Mouse (Mus musculus): Measurements from ENCODE around the gene Abhd15.

DNA sequence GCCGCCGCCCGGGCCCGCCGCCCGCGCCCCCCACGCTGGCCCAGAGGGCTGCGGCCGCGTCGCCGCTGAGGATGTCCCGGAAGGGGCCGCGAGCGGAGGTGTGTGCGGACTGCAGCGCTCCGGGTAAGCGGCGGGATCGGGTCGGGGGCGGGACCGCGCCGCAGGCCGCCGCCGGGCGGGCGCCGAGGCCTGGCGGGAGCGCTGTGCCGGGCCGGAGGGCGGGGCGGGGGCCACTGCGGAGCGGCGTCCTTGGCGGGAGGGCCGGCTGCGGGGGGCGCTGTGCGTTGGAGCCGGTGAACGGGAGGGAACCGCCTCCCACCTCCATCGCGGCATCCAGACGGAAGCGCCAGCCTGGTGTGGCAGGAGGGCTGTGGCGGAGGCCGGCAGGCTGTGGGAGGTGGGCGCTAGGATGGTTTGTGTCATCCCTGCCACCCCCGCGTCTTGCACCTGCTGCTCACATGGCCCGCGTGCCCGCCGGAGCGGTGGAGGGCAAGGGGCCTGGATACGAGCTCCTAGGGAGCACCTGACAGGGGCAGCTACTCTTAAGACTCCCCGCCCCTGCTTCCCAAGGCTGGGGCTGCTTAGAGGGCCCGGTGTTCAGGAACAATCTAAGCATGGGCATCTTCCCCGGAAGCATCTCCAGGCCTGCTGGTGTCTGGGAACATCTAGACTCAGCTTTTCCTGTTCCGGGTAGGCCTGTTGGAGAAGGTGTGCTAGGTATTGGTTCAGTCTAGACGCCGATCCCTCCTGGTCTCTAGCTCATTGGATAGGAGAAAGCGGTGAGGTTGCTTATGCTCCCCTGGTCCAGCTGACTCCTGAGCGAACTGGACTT is 21.2 kb upstream of the Abhd15 start, which contains the start of gene Git1:
- TF ChIP-seq CTCF (IDR thresholded peaks at IDR 0.05) (0 out of 2 replicates have a peak, but pooled peaks have one; percentile 22), EP300 (IDR thresholded peaks at IDR 0.05) (no peak)
